Mouse (Mus musculus) kidney, postnatal 14 days (tissue): ENCODE results near the gene Katnb1.

Source experiments
- DNase-seq: peaks from one replicate; pipeline ENCODE4 v3.0.0; 2022; ENCODE audit warnings: mixed read lengths

The Katnb1 gene

DNA sequence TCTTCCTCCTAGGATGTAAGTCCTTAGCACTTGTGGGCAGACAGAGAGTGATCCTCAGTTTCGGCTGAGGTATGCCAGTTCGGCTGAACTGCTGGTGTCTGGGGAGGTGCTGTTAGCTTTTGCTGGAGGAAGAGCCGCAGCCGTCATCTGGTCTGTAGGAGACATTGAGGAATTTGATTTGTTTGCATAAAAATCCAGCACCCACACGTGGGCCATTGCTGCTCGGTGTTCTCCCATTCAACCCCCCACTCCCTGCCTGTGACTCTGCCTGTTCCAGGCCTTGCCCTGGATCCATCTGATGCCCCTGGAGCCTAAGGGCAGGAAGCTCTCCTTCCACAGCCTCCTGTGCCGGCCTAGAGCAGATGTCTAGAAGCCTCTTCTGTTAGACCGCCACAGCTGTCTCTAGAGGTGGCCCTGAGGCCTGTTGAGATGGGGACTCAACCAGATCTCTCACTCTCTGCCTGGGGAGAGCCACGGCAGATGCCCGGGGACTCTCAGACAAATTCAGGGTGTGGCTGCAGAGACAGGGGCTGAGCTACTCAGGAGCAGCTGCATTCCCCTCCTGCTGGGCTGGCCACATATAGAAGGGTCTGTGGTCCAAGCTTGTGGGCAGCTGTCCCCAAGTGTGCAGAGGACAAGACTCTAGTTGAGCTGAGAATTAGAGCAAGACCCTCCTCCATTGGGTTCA lies 3.9 kb downstream of the Katnb1 start:
- DNase-seq = no peak

DNA sequence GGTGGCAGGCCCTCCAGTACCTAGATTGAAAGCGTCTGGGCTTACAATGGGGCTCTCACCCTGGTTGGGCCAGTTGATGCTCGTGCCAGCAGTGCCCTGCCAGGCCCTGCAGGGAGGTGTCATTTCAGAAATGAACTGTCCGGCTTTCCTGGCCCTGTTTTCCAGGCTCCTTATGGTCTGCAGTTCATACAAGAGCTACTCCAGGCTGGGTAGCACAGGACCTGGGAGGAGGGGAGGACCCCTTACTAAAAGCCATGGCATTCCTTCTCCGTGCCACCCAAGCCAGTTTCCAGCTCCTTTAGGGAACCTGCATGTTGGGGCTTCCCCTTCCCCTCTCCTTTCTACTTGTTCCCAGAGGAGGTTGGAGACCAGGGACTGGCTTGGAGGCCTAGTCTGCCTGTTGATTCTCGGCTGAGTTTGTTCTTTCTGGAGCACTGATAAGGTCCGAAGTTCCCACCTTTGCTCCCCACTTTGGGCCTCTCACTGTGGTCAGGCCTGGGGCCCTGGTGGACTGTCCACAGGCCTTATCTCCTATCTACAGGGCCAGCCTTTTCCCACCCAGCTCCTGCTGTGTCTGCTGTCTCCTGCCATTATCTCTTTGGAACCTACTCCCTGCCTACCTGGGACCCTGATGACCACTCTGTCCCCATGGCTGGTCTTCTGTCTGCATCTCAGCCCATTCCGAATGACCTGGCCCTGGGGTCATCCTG lies 4.6 kb downstream of the Katnb1 start:
- DNase-seq = no peak

DNA sequence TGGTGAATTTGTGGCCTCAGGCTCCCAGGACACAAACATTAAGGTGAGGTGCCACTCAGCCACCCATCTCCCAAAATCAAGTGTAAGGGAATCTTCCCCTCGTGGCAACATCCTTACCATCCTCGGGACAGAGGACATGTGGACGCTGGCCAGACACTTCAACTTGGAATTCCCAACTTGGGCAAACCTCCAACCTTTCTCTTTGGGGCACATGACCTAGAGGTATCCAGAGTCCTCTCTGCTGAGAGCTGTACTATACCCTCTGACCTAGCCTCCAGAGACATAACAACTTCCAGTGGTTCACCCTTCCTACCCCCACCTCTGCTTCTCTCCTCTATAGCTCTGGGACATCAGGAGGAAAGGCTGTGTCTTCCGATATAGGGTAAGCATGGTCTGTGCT lies 12.6 kb downstream of the Katnb1 start:
- DNase-seq = peak; percentile 85

DNA sequence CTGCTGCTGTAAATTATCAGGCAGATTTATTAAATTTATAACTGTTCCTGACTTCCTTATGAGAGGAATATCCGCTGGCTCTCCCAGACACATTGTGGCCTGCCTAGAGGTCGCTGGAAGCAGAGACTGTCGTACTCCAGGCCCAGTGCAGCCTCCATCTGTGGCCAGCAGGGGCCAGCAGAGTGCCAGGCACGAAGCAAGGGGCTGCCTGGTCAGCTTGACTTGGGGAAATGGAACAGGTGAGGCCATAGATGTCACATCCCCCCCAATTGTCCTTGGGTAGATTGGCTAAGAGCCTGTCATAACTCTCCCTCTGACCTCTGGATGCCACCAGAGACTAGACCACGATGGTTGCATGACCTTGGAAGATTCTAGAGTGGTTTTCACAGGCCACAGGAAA lies 18.0 kb downstream of the Katnb1 start:
- DNase-seq = peak; percentile 85

DNA sequence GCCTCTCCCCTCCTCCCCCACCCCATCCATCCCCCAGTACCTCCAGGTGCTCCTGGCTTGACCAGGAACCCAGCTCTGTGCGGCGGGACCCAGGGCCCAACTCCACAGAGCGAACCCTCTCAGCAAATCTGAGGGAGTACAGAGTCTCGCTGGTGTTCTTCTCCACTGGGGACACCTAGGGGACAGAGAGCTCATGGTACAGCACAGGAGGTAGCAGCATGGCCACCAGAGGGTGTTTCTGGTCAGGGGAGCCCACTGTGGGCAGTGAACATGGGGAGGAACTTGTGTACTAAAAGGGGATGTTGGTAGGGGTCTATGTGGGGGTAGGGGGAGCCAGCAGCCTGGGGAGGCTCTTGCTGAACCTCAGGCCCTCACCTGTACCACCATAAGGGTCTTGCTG lies 21.0 kb downstream of the Katnb1 start:
- DNase-seq = no peak

DNA sequence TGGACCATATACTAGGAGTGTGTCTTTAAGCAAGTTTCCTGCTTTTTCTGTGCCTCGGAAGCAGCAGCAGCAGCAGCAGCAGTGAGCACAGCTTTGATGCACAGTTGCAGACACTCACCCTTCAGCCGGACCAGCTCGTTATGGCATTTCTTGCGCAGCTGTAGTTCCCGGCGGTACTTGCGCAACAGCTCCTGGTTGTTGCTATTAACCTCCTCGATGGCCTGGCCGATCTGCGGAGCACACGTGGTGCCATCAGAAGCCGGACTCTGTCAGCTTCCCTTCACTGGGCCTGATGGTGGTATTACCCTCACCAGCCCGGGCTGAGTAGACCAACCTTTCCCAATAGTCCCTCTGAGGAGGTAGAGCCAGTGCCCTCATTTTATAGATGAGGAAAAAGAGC lies 26.3 kb downstream of the Katnb1 start:
- no peak for DNase-seq

DNA sequence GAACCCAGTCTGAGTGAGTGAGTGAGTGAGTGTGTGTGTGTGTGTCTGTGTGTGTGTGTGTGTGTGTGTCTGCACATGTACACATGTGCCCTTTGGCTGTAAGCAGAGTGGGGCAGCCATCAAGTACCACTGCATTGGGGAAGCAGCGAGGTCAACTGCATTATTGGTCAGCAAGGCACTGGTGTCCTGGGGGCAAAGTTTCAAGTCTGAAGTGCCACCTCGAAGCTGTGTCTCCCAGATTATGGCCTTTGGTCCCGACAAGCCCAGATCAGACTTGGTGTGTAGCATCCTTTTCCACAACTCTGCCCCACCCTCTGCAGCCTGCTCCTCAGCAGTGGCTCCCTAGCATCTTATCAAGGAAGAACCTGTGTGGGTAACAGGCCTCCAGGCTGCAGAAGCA lies 31.6 kb downstream of the Katnb1 start:
- DNase-seq = no peak

DNA sequence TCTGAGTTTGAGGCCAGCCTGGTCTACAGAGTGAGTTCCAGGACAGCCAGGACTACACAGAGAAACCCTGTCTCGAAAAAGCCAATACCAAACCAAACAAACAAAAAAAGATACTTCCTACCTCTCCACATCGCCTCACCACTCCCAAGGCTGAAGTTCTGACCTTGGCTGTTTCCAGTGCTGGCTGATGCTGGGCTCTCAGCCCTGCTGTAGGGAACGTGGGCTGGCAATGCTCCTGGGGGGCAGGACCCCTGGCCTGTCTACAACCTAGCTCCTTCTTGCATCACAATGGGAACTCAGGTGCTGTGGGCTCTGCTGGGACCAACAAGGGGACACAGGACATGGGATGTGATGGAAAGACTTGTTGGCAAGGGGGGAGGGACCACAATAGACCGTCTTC lies 32.1 kb downstream of the Katnb1 start:
- DNase-seq = no peak

DNA sequence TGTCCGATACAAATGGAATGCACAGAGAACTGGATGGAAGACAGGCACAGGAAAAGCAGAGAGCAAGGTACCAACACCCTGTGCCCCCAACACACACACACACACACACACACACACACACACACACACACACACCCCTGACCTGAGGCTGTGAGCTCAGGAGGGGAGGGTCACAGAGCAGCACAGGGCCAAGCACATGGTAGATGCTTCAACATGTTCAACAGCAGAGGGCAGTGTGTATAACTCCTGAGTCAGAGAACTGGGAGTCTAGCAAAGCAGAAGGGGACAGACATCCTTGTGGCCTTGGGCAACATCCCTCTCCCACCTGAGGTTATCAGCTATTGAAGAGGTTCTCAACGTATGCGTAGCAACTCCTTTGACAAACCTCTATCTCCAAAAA lies 32.8 kb downstream of the Katnb1 start:
- DNase-seq = peak; percentile 42

DNA sequence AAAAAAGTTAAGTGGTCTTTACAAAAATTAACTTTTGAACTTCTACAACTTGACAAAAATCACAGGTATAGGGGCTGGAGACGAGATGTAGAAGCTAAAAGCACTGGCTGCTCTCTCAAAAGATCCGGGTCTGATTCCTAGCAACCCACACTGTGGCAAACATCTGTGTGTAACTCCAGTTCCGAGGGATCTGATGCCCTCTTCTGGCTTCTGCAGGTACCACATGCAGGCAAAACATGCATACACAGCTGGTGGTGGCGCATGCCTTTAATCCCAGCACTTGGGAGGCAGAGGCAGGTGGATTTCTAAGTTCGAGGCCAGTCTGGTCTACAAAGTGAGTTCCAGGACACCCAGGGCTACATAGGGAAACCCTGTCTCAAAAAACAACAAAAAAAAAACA lies 42.5 kb downstream of the Katnb1 start:
- DNase-seq = no peak

DNA sequence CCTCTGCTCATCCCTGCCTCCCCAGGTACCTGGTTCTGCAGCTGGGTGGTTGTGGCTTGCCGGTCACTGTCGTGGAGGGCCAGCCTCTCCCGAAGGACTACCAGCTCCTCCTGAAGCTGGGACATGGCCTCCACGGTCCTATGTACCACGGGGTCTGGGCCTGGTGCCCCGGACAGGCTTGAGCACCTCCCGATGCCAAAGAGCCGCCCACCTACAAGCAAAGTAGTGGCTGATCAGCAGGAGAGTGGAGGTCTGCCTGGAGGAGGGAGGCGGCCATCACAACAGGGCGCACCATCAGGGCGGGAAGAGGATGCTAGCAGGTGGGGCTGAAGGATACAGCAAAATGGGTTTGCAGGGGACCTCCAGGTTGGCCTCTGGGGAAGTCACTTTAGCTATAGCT lies 45.5 kb downstream of the Katnb1 start:
- no peak for DNase-seq

DNA sequence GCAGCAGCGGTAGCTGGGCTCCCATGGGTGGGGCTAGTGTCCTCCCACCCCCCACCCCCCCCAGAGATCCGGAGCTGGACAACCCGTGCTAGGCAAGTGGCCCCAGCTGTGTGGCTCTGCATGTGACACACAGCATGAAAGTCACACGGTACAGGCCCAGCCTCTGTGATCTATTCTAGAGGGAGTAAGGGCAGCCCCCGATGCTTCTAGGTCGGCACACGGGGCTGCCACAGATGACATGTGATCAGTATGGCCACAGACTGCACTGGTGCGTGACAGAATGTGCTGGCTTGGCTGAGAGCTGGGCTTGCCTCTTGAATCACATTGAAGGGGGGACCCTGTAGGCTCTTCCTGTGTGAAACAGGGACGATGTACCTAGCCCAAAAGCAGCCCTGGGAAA lies 46.7 kb downstream of the Katnb1 start:
- no peak for DNase-seq

DNA sequence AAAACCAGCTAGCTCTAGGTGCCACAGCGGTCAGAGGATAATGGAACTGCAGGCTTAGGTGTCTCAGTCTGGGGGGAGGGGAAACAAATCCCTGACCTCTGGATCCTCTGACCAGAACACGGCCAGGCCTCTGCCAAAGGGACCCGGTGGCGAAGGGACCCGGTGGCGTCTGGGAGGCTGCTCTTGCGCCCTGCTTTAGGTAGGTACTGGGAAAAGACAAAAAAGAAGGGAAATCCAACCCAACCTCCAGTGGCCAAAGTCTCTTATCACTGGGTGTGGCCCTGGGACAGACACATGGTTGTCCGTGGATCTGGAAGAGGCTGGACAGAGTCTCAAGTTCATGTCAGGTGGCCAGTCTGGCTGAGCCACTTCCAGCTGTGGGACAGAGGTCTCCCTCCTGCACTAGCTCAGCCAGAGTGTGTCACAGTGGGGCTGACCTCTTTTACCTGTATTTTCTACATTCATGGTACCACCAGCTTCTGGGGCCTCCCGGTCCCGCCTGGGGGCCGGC lies 47.8 kb downstream of the Katnb1 start:
- DNase-seq = no peak

DNA sequence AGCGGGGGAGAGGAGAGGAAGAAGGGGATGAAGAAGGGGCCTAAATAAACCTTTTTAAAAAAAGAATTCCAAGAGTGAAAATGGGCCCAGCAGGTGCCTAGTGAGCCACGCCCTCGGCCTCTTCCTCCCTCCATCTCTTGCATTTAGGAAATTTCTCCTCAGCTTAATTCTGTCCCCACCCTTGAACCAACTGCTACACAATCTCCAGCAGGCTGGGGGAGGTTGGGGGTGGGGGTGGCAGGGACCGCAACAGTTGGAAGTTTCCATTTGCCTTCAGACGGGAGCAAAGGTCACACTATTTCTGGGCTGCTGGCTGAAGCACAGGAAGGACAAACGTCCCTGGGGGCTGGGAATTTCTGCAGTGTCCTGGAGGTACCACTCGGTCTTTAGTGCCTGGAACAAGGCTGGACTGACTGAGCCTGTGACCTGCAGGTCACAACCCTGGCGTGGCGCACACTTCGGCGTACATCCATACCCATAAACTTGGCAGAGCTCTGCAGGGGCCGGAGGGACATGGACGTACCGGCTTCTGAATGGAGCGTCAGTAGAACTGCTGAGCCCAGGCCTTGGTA lies 50.1 kb downstream of the Katnb1 start:
- peak; percentile 85 for DNase-seq

DNA sequence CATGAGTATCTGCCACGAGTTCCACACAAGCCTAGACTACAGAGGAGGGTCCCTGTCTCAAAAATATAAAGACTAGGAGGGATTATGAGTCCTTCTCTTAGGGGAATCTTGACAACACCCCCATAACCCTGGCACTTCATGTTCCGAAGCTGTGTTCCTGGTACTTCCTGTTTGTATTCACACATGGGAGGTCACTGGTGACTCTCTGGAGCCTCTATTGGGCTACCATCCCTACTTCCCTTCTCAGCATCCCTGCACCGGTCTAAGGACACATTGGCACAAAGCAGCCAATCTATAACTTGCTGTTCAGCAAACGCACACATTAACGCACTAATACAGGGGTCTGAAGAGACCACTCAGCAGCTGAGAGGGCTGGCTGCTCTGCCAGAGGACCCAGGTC lies 51.0 kb downstream of the Katnb1 start:
- DNase-seq = no peak

DNA sequence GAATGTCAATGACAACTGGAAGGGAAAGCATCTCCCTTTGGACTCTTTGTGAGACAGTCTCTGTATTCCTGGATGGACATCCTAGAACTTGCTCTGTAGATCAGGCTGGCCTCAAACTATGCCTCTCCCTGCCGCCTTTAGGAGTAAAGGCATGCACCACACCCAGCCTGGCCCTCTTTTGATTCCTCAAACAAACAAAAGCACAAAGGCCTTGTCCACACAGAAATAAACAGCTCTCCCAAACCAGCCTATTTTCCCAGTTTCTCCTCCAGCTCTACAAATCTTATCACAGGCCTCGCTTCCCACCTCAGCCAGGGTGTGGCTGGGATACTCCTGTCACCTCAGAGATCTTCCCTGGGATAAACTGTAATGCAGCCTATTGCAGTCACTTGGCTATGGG lies 53.2 kb downstream of the Katnb1 start:
- DNase-seq = no peak

DNA sequence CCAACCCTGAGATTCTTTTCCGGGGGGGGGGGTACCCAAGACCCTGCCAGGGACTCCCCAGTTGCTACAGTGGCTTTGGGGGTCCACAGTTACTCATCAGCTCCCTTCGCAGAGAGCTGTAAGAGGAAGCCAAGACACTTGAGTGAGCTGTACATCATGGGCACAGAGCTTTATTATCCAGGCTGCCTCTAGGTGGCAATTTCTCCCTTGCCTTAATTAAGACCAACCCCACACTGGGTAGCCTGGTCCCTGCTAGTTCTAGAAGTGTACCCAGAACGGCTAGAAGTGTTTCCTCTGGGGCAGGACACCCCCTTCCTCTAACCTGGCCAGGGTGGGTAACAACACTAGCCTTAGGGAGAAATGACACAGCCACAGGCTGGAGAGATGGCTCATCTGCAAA lies 54.3 kb downstream of the Katnb1 start:
- no peak for DNase-seq

DNA sequence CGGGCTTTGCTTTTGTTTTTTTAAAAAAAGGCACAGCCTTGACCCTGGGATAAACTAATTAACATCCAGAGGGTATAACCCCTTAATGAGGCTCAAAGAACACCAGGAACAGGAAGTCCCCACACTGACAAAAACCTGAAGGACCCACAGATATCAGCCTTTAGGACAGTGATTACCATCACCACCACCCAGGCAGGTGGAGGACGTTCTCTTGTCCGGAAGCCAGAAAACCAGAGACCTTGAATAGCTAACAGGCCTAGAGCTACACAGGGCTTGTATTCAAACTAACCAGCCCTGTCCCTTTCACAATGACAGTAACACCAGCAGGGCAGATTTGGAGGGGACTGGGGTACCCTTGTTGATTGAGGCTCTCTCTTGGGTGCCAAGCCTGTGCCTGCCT lies 55.2 kb downstream of the Katnb1 start:
- no peak for DNase-seq

DNA sequence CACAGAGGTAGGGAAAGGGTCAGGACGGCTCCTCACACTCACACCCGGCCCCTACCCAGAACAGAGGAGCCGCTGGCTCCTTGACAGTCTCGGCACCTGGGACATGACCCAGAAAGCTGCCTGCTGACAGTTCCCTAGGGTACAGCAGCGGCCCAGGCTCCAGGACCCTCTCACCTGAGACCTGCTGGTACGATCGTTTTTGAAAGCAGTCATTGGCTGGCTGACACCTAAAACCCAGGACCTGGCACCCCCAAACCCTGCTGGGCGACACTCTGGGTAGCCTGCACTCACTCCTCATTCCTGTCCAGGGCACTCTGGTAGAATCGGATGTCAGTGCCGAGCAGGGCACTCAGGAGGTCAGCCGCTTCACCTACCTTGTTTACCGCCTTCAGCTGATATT lies 56.2 kb downstream of the Katnb1 start:
- no peak for DNase-seq

DNA sequence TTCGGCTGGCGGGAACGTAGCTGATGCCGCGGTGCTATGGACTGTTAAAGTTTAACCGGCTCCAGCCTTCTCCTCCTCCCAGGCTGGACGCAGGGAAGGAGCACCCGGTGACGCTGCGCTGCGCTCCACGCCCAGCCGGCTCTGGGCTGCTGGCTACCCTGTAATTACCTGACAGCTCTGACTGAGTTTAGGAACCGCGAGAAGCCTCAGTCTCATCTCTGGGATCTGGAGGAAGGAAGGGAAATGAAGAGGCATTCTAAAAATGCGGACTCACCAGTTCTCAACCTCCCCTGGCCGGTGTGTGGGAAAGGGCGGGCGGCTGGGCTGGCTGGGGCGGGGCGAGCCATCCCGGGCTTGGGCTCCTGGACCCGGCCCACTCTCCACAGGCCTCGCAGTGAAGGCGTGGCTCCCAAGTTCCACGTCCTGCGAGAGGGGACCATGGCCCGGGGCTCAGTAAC lies 56.7 kb downstream of the Katnb1 start:
- peak; percentile 85 for DNase-seq

DNA sequence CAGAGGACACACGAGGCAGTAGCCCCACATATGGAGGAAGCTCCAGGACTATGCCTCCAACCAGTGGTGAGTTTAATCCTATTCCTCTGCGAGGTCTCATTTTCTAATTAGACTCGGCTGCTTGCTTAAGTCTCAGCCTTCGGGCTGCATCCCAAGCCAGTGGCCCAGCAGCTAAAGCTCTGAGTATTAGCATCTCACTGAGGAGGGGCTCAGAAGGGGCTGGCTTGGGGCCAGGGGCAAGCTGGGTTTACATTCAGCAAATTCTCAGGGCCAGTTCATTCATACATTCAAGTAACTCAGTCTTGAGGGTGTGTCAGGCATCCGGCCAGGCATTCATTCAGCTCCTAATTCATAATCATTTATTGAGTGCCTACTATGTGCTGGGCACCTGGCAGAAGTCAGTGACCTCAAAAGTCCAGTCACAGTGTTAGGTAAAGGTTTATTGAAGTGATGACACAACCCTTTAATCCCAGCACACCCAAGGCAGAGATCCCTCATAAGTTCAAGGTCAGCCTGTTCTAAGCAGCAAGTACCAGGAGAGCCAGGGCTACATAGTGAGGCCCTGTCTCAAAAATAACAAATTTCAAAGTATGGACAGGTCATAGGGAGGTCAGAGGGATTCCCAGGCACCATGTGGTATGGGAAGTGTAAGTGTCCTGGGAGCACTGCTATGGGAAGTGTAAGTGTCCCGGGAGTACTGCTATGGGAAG lies 57.5 kb downstream of the Katnb1 start:
- DNase-seq = peak; percentile 48

DNA sequence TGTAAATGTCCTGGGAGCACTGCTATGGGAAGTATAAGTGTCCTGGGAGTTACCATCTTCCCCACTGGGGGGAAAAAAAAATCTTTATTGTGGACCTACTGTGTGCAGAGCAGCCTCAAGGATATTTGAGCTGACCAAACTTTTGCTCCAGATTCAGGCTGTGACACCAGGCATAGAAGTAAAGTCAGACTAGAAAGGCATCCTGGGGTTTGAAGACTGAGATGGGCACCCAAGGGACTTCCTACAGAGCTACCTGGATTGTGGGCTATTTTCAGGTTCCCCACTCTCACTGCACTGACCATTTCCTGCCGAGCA lies 58.0 kb downstream of the Katnb1 start:
- DNase-seq = no peak

DNA sequence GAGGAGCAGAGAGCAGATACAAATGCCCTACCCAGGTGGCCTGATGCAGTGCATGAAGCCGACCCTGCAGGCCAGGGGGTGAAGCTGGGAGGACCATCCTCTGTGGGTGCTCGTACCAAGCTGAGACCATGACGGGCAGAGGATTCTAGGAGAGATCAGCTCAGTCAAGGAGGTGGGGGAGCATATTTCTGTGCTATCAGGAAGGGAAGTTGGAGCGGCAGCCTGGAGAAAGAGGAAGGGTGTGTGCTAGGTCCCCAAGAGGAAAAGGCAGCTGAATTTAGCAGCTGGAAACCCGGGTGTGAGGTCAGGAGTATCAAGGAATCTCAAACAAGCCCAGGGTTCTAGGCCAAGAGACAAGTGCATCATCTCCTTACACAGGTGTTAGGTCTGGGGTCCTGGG lies 59.6 kb downstream of the Katnb1 start:
- DNase-seq = peak; percentile 53

DNA sequence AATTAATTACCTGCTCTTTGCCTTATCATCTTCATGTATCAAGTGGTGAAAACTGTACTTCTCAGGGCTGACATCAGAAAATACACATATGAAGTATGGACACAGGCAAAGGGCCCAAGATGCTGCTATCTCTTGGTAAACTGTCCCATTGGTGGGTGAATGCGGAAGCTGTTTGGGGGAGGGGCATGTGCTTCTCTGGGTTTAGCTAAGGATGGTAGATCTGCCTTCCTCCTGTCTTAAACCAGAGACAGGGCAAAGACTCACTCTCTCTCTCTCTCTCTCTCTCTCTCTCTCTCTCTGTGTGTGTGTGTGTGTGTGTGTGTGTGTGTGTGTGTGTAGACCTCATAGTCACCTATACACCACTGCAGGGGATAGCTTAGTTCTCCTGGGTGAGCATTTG lies 60.0 kb downstream of the Katnb1 start:
- no peak for DNase-seq
